Mouse (Mus musculus): ENCODE results near the gene Zc3h7b. TPM values are rescaled to one million over a fixed set of nuclear protein-coding genes. Genes with fewer than 3 reads are reported as not detected.
"Not testable (repeated sequence)": the region's sequence is repeated elsewhere in the genome, so short reads cannot be mapped to it uniquely, and the experiment has no call there.

Gene Zc3h7b
- polyA plus RNA-seq, 1 experiment = 50.6 TPM

DNA sequence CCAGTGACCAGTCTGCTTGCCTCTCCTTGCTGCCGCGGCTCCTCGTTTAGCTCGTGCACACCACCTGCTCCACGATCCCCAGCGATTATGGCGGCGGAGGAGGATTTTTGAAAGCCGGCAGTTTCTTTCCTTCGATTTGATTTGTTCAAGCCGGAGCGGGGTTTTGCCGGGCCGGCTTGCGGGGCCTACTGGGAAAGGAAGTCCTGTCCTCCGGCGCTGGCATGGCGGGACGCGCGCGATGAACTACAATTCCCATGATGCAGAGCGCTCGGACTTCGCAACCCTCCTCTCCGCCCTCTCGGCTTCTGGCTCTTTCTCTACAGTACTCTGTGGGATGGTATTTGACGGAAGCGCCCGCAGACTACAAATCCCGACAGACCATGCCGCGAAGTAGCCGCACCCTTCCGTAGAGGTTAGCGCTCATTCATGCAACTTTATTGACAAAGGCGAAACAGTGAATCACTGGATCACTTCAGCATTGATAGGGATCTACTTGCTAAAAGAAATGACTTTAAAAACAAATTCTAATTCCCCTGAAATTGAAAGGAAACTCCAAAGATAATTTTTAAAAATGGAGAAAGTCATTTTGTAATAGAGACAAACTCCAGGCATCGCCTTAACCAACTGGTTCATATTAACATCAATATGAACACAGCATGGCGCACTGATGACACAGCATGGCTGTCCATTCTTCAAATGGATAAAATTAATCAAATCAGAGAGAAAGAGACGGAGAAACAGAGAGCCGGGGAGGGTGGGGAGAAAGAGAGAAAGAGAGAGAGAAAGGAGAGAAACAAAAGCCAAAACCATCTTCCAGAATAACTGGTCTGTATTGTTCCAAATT, 14.8 kb upstream of the Zc3h7b start:
- no peak for TF ChIP-seq CTCF (IDR thresholded peaks at IDR 0.05; ENCODE audit: borderline replicate concordance, insufficient read depth, low read length)
- TF ChIP-seq POLR2A (IDR thresholded peaks at IDR 0.05; ENCODE audit: low read depth, low read length) = peak; percentile 79
- no peak overlapping the region for H3K27ac ChIP-seq (ENCODE audit: insufficient read depth, low read length)
- no peaks in the 10 kb centered on the region; the same call in 1 of the 2 replicates for H3K4me1 ChIP-seq (ENCODE audit: control insufficient read depth, insufficient read depth, low read length)
- peak overlapping the region; percentile 85 for H3K4me3 ChIP-seq (ENCODE audit: insufficient read depth, low read length)

DNA sequence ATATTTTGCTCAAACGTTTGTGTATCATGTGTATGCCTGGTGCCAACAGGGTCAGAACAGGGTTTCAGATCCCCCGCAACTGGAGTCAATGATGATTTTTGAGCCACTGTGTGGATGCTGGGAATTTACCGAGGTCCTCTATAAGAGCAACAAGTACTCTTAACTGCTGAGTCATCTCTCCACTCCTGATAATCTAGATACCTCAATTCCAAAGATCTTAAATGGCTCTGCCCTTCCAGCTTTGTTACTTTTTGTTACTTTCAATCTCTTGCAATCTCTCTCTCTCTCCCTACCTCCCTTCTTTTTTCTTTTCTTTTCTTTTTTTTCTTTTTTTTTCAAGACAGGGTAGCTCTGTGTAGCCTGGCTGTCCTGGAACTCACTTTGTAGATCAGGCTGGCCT, 9.8 kb upstream of the Zc3h7b start:
- TF ChIP-seq CTCF (IDR thresholded peaks at IDR 0.05; ENCODE audit: borderline replicate concordance, insufficient read depth, low read length) = no peak
- TF ChIP-seq POLR2A (IDR thresholded peaks at IDR 0.05; ENCODE audit: low read depth, low read length) = no peak
- Histone ChIP-seq H3K27ac (ENCODE audit: insufficient read depth, low read length) (no peak overlapping the region), H3K4me1 (ENCODE audit: control insufficient read depth, insufficient read depth, low read length) (no peaks in the 10 kb centered on the region), H3K4me3 (ENCODE audit: insufficient read depth, low read length) (no peak overlapping the region)

DNA sequence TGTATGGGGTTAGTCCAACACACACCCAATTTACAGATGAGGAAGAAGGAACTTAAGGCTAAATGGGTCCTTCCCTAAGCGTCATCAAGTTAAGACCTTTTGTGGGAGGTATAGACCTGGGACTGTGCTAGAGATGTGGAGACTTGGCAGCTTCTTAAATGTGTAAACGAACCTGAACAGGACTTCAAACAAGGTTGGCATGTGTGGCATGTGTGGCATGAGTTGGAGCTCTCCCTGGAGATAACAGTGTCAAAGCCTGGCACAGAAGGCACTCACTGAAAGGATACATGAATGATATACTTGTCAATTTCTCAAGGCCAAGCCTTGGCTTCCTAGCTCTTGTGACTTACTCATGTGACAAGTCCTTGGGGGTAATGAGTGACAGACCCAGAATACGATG, 5.6 kb upstream of the Zc3h7b start:
- TF ChIP-seq POLR2A (IDR thresholded peaks at IDR 0.05; ENCODE audit: low read depth, low read length) (no peak), CTCF (IDR thresholded peaks at IDR 0.05; ENCODE audit: borderline replicate concordance, insufficient read depth, low read length) (no peak)
- Histone ChIP-seq H3K4me1 (ENCODE audit: control insufficient read depth, insufficient read depth, low read length) (no peaks in the 10 kb centered on the region), H3K27ac (ENCODE audit: insufficient read depth, low read length) (no peak overlapping the region), H3K4me3 (ENCODE audit: insufficient read depth, low read length) (no peak overlapping the region)

DNA sequence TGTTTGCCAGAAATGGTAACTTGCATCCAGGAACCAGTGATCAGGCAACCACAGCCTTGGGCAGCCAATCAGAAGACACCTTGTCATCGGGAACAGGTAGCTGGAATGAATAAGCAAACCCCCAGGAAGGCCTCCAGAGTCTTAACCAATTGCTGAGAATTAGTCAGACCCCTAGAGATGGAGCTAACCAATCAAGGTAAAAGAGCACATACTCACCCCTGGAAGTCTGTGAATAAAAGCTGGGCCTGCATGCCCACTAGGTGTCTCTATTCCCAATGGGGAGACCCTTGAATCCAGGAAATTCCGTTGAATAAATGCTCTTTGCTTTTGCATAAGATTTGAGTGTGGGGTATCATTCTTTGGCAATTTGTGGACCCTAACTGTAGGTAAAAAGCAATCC, 4.9 kb upstream of the Zc3h7b start:
- TF ChIP-seq CTCF (IDR thresholded peaks at IDR 0.05; ENCODE audit: borderline replicate concordance, insufficient read depth, low read length) = no peak
- TF ChIP-seq POLR2A (IDR thresholded peaks at IDR 0.05; ENCODE audit: low read depth, low read length) = no peak
- H3K4me3 ChIP-seq (ENCODE audit: insufficient read depth, low read length) = no peak overlapping the region
- H3K4me1 ChIP-seq (ENCODE audit: control insufficient read depth, insufficient read depth, low read length) = no peaks in the 10 kb centered on the region
- no peak overlapping the region for H3K27ac ChIP-seq (ENCODE audit: insufficient read depth, low read length)

DNA sequence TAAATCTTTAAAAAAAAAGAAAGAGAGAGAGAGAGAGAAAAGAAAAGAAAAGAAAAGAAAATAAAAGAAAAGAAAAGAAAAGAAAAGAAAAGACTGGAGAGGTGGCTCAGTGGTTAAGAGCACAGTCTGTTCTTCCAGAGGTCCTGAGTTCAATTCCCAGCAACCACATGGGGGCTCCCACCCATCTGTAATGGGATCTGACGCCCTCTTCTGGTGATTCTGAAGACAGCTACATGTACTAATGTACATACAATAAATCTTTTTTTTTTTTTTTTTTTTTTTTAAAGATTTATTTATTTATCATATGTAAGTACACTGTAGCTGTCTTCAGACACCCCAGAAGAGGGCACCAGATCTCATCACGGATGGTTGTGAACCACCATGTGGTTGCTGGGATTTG, 2.5 kb upstream of the Zc3h7b start:
- not testable (repeated sequence) for H3K27ac ChIP-seq (ENCODE audit: insufficient read depth, low read length); H3K4me1 ChIP-seq (ENCODE audit: control insufficient read depth, insufficient read depth, low read length); H3K4me3 ChIP-seq (ENCODE audit: insufficient read depth, low read length)

DNA sequence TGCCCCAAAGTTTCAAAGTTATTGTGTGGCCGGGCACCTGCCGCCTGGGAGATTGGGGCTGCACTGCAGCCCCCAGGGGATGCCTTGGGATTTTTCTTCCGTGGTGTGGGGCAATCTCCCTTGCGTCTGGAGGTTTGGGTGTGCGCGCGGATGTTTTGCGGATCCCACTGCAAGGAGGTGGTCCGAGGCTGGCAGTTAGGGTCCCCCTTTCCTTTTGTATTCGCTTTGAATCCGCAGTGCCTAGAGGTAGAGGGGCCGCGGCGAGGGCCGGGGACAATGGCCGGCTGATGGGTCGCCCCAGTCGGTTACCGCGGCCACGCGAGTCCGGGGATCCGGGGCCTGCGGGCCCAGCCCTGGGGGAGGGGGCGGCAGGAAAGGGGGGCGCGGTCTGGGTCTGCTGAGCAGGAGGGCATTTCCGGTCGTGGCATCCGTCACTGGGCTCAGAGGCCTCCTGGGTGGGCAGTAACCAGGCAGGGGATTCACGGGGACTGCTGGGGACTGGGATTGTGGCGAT, 801 bp downstream of the Zc3h7b start:
- Histone ChIP-seq H3K27ac (ENCODE audit: insufficient read depth, low read length) (no peak overlapping the region; the same call in 1 of the 2 replicates), H3K4me1 (ENCODE audit: control insufficient read depth, insufficient read depth, low read length) (no peaks in the 10 kb centered on the region), H3K4me3 (ENCODE audit: insufficient read depth, low read length) (peak overlapping the region; percentile 86)
- TF ChIP-seq POLR2A (IDR thresholded peaks at IDR 0.05; ENCODE audit: low read depth, low read length) (peak; percentile 55), CTCF (IDR thresholded peaks at IDR 0.05; ENCODE audit: borderline replicate concordance, insufficient read depth, low read length) (no peak)

DNA sequence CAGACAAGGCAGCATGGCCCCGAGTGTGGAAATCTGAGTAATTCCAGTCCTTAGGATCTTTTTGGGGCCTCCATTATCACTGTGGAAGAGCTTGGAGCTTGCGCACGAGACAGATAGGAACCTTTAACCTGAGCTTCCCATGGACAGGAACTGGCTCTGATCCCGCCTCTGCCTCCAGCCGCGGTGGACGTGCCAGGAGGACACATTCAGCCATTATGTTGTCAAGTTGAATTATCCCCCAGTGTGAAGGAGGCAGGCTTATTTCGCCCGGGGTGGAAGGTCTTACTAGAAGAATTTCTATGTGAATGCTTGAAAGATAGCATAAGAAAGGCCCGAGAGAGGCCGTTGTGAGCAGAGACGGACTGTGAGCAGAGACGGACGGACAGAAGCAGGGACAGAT, 4.9 kb downstream of the Zc3h7b start:
- no peak overlapping the region for H3K27ac ChIP-seq (ENCODE audit: insufficient read depth, low read length)
- H3K4me1 ChIP-seq (ENCODE audit: control insufficient read depth, insufficient read depth, low read length) = no peaks in the 10 kb centered on the region
- no peak overlapping the region for H3K4me3 ChIP-seq (ENCODE audit: insufficient read depth, low read length)
- no peak for TF ChIP-seq CTCF (IDR thresholded peaks at IDR 0.05; ENCODE audit: borderline replicate concordance, insufficient read depth, low read length)
- TF ChIP-seq POLR2A (IDR thresholded peaks at IDR 0.05; ENCODE audit: low read depth, low read length) = no peak

DNA sequence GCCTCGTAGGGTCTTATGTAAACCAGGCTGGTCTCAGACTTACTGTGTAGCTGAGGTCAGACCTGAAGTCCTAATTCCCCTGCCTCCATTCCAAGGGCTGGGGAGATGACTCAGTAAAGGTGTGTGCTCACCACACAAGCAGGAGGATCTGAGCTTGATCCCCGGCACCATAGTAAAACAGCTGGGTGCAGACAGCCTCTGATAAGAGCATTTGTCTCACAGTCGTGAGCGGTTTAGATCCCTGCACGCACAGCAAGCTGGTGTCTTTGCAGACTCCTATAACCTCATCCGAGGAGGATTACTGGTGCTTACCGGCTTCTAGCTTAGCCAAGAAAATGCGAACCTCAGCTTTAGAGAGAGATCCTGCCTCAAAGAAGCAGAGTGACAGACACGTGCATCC, 8.8 kb downstream of the Zc3h7b start:
- no peaks in the 10 kb centered on the region for H3K4me1 ChIP-seq (ENCODE audit: control insufficient read depth, insufficient read depth, low read length)
- H3K27ac ChIP-seq (ENCODE audit: insufficient read depth, low read length) = no peak overlapping the region
- no peak for TF ChIP-seq POLR2A (IDR thresholded peaks at IDR 0.05; ENCODE audit: low read depth, low read length)
- TF ChIP-seq CTCF (IDR thresholded peaks at IDR 0.05; ENCODE audit: borderline replicate concordance, insufficient read depth, low read length) = no peak
- H3K4me3 ChIP-seq (ENCODE audit: insufficient read depth, low read length) = no peak overlapping the region

DNA sequence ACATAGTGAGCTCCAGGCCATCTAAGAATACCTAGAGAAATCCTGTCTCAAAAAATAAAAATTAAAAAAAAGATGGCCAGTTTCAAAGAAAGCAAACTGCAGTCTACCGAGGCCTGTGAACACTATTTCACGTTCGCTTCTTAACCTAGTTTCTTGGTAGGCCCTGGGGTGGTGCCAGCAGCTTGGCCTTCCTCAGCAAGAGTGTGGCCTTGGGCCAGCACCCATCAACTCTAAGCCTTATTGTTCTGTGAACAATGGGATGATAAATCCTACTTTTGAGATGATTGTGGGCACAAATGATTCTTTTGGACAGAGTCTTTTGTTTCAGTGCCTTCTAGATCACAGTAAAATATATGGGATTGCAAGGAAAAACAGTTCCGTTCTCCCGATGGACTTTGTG, 13.8 kb downstream of the Zc3h7b start:
- no peaks in the 10 kb centered on the region for H3K4me1 ChIP-seq (ENCODE audit: control insufficient read depth, insufficient read depth, low read length)
- no peak overlapping the region for H3K4me3 ChIP-seq (ENCODE audit: insufficient read depth, low read length)
- no peak overlapping the region for H3K27ac ChIP-seq (ENCODE audit: insufficient read depth, low read length)
- TF ChIP-seq POLR2A (IDR thresholded peaks at IDR 0.05; ENCODE audit: low read depth, low read length) = no peak
- TF ChIP-seq CTCF (IDR thresholded peaks at IDR 0.05; ENCODE audit: borderline replicate concordance, insufficient read depth, low read length) = no peak

DNA sequence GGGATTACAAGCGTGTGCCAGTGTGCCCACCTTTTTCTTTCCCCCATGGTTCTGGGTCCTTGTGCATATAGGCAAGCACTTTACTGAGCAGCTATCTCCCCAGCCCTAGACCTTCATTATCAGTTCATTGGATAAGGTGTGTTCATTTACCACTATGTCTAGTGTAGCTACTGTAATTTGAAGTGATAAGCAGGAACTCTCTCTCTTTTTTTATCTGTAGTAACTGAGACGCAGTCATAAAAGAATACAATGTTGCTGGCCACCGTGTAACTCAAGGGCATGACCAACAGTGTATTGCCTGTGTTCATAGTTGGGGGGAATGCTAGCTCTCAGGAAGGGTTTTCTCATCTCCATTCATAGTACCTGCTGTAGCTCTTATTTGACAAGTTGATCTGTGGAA, 14.7 kb downstream of the Zc3h7b start:
- no peak for TF ChIP-seq POLR2A (IDR thresholded peaks at IDR 0.05; ENCODE audit: low read depth, low read length)
- no peak for TF ChIP-seq CTCF (IDR thresholded peaks at IDR 0.05; ENCODE audit: borderline replicate concordance, insufficient read depth, low read length)
- no peaks in the 10 kb centered on the region for H3K4me1 ChIP-seq (ENCODE audit: control insufficient read depth, insufficient read depth, low read length)
- no peak overlapping the region for H3K27ac ChIP-seq (ENCODE audit: insufficient read depth, low read length)

More for the DNA sequence above, 14.7 kb downstream of the Zc3h7b start:
- H3K4me3 ChIP-seq (ENCODE audit: insufficient read depth, low read length) = no peak overlapping the region

All from embryonic fibroblast, embryonic 13.5 days (primary cell).